Mouse (Mus musculus) erythroblast, embryonic 14.5 days (primary cell): ENCODE measurements around the gene Ythdf2. TPM values are rescaled to one million over a fixed set of nuclear protein-coding genes. Genes with fewer than 3 reads are reported as not detected.

ENCODE experiments used
- H3K27me3 ChIP-seq: 2 replicates; pipeline ENCODE4 v1.6.1; 2012; ENCODE audit warnings: inconsistent platforms; ENCODE audit not compliant: control insufficient read depth
- H3K36me3 ChIP-seq: 2 replicates; pipeline ENCODE4 v1.6.1; 2012; ENCODE audit warnings: mild to moderate bottlenecking, inconsistent platforms; ENCODE audit not compliant: control insufficient read depth
- H3K4me1 ChIP-seq: 2 replicates; pipeline ENCODE4 v1.6.1; 2012; ENCODE audit warnings: inconsistent platforms; ENCODE audit not compliant: control insufficient read depth
- H3K4me3 ChIP-seq: replicated peaks from 2 replicates; pipeline ENCODE3; 2012; ENCODE audit warnings: moderate library complexity, mild to moderate bottlenecking, inconsistent platforms
- H3K9me3 ChIP-seq: 2 replicates; pipeline ENCODE4 v1.6.1; 2012; ENCODE audit warnings: low read length, inconsistent platforms, mixed read lengths; ENCODE audit not compliant: control insufficient read depth
- GATA1 ChIP-seq: IDR thresholded peaks from 2 replicates; pipeline ENCODE4 v1.6.1; 2012; ENCODE audit warnings: low read length, inconsistent platforms, mixed read lengths
- TAL1 ChIP-seq: IDR thresholded peaks from 3 replicates; pipeline ENCODE4 v1.6.1; 2012; ENCODE audit warnings: low read length, inconsistent platforms, mixed read lengths
- polyA plus RNA-seq: library from polyadenylated mRNA; stranded (reverse); fragments of >175 nt; gene quantifications from 2 replicates; pipeline ENCODE4 v1.2.3, GENCODE M21; 2012

Ythdf2 gene
- polyA plus RNA-seq: 0.90 and 1.2 TPM in 2 replicates

DNA sequence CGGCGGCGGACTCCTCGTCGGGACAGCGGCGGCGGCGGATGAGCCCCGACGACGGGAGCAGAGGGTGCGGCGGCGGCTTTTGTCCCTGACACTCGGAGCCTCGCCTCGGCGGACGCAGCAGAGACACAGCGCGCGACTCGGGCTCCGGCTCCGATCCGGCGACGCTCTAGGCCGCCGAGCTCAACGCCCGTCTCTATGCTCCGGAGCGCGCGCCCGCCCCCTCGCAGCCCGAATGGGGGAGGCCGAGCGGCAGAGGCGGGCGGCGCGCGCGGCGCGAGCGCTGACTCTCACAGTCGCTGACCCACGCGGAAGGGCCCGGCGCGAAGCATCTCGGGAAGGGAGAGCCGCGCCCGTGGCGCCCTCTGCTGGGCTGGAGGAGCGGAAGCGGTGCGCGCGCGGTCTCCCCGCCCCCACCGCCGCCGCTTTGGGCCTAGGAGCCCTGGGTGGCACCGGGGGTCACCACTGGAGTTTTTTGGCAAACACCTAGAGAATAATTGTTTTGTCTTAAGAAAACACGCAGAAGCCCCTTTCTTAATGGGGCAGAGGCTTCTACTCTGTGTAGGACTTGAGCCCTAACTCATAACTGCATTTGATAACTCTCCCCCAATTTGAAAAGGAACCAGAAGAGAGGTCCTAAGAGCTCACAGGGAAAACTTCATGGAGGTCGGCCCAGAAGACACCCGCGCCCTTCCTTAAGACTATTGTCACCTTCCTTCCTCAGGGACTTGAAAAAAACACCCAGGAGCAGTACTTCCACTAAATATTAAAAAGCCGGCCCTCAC lies at the start of gene Ythdf2:
TSS of gene Ythdf2 (minus strand) at position 351 of the 782 bp plus-strand sequence.
- Histone ChIP-seq H3K4me1 (peaks cover 50% of the 10 kb centered on the region), H3K36me3 (peaks cover 35% of the 10 kb centered on the region)

DNA sequence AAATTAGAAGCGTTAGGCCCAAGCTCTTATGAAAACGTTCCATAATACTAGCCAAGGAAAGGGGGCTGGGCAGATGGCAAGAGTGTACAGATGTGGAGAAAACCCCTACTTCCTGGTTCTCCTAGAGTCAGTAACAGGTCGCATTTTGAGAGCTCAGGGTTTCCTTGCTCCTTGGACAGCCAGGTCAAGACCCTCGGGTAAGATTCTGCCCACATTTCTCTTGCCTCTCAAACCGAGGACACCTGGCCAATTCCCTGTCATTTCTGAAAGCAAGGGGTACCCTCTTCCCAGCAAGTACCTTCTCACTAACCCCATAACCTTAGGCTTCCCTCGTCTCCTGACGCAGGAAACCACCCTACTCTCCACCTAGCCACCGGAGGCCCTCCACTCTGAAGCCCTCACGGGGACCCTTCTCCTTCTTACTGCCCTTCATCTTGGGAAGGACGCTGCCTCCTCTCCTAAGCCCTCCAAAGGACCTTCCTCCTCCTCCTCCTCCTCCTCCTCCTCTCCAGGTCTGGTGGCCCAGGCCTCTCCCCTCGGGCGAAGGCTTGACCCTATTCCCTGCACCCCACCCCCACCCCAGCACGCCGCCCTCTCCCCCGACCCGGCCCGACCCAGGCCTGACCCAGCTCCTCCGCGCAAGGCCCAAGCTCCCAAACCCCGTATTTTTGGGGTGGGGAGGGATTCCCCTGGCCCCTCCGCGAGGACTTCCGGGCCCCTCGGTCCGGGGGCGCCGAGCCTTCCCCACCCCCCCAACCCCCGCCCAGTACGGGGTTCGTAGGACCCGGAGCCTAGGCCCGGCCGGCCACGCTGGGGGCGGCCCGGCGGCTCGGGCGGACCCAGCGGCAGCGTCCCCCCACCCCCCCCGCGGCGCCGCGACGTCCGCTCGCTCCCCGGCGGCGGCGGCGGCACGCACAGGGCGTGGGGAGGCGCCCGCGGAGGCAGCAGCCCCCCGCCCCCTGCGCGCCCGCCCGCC lies 48.6 kb upstream of the Ythdf2 start:
- Histone ChIP-seq H3K9me3 (no peaks in the 10 kb centered on the region), H3K4me3 (peak overlapping the region; percentile 76), H3K36me3 (peaks cover 23% of the 10 kb centered on the region), H3K4me1 (peaks cover 44% of the 10 kb centered on the region), H3K27me3 (no peaks in the 10 kb centered on the region)
- TF ChIP-seq TAL1: no peak
- no peak for TF ChIP-seq GATA1

More for the DNA sequence above, at the start of gene Ythdf2:
- peak within 1 kb of the TSS; percentile 96 for H3K4me3 ChIP-seq
- no peaks in the 10 kb centered on the region for H3K9me3 ChIP-seq
- TF ChIP-seq GATA1 (no peak), TAL1 (no peak)
- H3K27me3 ChIP-seq: no peaks in the 10 kb centered on the region

DNA sequence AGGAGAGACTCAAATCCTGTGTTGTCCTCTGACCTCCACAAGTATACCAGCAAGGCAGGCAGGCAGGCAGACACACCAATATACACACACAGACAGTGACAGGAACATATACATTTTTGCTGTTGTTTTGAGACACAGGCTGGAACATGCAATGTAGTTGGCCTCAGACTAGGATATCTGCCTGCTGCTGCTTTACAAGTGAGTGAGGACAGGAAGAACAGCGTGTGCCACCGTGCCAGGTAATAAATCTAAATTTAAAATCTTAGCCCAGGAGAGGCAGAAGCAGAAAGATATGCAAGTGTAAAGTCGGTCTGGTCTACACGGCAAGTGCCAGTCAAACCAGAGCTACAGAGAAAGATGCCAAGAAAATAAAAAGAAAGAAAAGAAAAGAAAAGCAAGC lies 47.1 kb upstream of the Ythdf2 start:
- Histone ChIP-seq H3K4me1 (peaks cover 48% of the 10 kb centered on the region), H3K4me3 (peak overlapping the region; percentile 76), H3K36me3 (peaks cover 25% of the 10 kb centered on the region), H3K9me3 (no peaks in the 10 kb centered on the region), H3K27me3 (no peaks in the 10 kb centered on the region)
- TF ChIP-seq TAL1 (no peak), GATA1 (no peak)

DNA sequence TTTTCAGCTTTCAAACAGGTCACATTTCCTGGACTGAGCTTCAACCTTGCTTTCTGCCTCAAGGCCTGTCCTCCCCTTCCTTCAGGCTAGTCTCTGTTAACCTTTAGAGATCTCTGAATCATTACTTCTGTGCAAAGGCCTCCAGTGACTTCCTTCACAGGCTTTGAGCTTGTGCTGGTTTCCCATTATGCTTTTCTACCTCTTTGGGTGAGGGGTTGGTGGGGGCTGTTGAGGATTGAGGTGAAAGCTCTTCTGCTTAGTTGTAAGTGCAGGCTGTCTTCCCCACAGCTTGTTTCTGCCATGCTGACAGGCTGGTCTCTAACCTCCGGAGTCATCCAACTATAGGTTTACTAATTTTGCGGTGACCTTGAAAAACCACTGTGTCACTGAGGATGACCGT lies 44.3 kb upstream of the Ythdf2 start:
- H3K36me3 ChIP-seq: peaks cover 46% of the 10 kb centered on the region
- no peak overlapping the region for H3K4me3 ChIP-seq
- no peaks in the 10 kb centered on the region for H3K9me3 ChIP-seq
- TF ChIP-seq TAL1 (no peak), GATA1 (no peak)
- peaks cover 43% of the 10 kb centered on the region for H3K4me1 ChIP-seq
- H3K27me3 ChIP-seq: no peaks in the 10 kb centered on the region

DNA sequence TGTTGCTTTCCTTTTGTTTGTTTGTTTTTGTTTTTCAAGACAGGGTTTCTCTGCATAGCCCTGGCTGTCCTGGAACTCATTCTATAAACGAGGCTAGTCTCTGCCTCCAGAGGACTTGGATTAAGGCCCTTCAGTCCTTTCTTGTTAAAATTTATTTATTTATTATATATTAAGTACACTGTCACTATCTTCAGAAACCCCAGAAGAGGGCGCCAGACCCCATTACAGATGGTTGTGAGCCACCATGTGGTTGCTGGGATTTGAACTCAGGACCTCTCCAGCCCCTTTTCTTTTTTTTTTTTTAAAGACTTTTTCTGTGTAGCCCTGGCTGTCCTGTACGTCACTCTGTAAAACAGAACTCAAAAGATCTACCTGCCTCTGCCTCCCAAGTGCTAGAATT lies 42.9 kb upstream of the Ythdf2 start:
- no peaks in the 10 kb centered on the region for H3K27me3 ChIP-seq
- TF ChIP-seq GATA1 (no peak), TAL1 (no peak)

DNA sequence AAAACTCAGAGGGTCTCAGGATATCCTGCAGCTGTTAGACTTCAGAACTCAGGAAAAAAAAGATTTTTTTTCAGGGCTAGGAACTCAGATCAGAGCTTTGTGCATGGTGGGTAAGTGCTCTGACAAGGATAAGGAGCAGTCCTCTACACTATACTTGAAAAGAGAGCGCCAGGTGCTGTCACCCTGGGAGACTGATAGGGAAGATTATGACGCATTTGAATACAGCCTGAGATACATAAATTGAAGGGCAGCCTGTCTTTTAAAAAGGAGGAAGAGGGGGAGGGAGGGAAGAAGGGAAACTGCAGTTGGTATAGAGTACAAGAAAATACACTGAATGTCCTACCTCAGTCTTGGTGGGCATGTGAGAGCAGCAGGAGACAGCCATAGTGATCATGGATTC lies 41.5 kb upstream of the Ythdf2 start:
- peaks cover 26% of the 10 kb centered on the region for H3K4me1 ChIP-seq
- peaks cover 65% of the 10 kb centered on the region for H3K36me3 ChIP-seq
- H3K9me3 ChIP-seq: no peaks in the 10 kb centered on the region
- no peak overlapping the region for H3K4me3 ChIP-seq
- H3K27me3 ChIP-seq: no peaks in the 10 kb centered on the region
- TF ChIP-seq GATA1: no peak
- TF ChIP-seq TAL1: no peak

More for the DNA sequence above, 42.9 kb upstream of the Ythdf2 start:
- no peaks in the 10 kb centered on the region for H3K9me3 ChIP-seq
- H3K4me3 ChIP-seq: no peak overlapping the region
- peaks cover 60% of the 10 kb centered on the region for H3K36me3 ChIP-seq
- H3K4me1 ChIP-seq: peaks cover 35% of the 10 kb centered on the region

DNA sequence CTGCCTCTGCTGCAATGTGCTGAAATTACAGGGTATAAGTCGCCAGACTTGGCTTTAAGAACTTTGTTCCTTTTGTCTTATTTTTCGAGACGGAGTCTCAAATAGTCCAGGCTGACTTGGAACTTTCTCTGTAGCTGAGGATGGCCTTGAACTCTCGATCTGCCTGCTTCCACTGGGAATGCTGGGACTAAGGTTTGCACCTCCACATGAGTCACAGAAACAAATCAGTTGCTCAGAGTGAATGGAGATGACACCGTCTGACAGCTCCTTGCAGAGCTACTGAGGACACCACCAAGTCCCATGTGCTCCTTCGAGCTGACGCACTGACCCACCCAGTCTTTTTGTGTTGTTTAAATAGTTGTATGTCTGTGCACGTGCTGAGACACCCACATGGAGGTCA lies 41.0 kb upstream of the Ythdf2 start:
- Histone ChIP-seq H3K4me1 (peaks cover 24% of the 10 kb centered on the region), H3K27me3 (no peaks in the 10 kb centered on the region), H3K9me3 (no peaks in the 10 kb centered on the region), H3K36me3 (peaks cover 67% of the 10 kb centered on the region), H3K4me3 (no peak overlapping the region)
- TF ChIP-seq TAL1 (no peak), GATA1 (no peak)

DNA sequence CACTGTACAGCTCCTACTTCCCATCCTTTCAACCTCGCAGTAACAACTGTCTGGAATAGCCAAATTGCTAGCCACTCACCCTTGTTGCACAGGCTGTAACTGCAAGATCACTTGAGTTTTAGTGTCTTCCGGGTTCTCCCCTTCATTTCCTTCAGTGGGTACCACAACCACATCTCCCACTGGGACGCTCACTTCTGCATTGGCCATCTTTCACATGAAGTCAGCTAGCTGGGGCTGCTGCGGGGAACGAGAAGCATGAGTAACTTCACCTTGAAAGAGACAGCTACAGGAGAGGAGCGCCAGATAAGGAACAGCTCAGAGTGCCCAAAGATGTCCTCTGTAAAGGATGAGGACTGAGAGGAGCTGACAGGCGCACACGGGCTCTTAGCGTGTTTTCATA lies 39.5 kb upstream of the Ythdf2 start:
- H3K36me3 ChIP-seq: peaks cover 73% of the 10 kb centered on the region

More for the DNA sequence above, 39.5 kb upstream of the Ythdf2 start:
- TF ChIP-seq TAL1 (no peak), GATA1 (no peak)
- Histone ChIP-seq H3K4me1 (peaks cover 20% of the 10 kb centered on the region), H3K4me3 (no peak overlapping the region), H3K9me3 (no peaks in the 10 kb centered on the region), H3K27me3 (no peaks in the 10 kb centered on the region)
